Mouse (Mus musculus): ENCODE results near the gene Synpr. TPM values are rescaled to one million over a fixed set of nuclear protein-coding genes. Genes with fewer than 3 reads are reported as not detected.

Synpr gene
- polyA plus RNA-seq, 1 experiment from 2014 or later = 9.5 TPM

DNA sequence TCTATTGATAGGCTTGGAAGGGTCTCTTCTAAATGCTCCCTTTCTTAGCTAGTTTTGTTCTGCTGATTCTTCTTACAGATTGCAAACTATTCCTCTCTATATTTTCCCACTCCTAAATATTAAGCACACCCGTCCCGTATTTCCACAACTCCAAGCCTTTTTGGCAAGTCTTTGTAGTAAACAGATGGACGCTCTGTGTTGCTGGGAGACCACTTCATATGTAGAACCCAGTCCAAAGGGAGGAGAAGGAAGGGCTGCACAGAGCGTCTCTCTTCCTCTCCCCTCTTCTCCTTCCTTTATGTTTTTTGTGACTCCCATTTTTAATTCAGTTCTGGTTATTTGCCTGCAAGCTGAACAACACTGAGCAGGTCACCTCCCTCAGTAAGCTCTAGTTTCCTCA is 1.4 kb upstream of the Synpr start:
- no peaks in the 10 kb centered on the region for H3K9me3 ChIP-seq (ENCODE audit: control insufficient read depth, low read length)
- no peak overlapping the region for H3K4me2 ChIP-seq (ENCODE audit: low read depth)
- H3K4me3 ChIP-seq (ENCODE audit: low read depth, low read length) = no peak overlapping the region
- 0 out of 2 replicates have a peak, but pooled peaks cover 2% of the 10 kb centered on the region for H3K4me1 ChIP-seq (ENCODE audit: control insufficient read depth, insufficient read depth, low read length)
- ATAC-seq (ENCODE audit: insufficient read depth, low FRiP score, low TSS enrichment) = no peak
- no peaks in the 10 kb centered on the region for H3K36me3 ChIP-seq (ENCODE audit: control insufficient read depth, insufficient read depth, low read length)
- no peak overlapping the region for H3K27ac ChIP-seq (ENCODE audit: low read depth, low read length)
- 81% methylated on average over 4 of the region's 4 CpGs for WGBS
- no peaks in the 10 kb centered on the region for H3K27me3 ChIP-seq (ENCODE audit: control insufficient read depth, insufficient read depth, low read length)
- DNase-seq (ENCODE audit: low spot score) = no peak
- no peak overlapping the region for H3K9ac ChIP-seq (ENCODE audit: low read length)

DNA sequence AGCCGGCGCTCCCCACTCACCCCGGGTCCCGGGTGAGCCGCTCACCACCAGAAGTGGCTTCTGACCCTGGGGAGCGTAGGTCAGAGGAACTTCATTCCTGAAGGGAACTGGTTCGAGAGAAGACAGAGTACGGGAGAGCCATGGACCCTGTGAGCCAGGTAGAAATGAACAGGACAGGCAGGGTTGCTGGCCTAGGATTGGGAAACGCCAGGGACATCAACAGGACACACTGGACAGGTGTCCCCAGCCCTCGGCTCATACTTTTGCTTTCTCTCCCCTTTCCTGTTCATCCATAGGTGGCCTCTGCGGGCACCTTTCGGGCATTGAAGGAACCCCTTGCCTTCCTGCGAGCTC is 242 bp downstream of the Synpr start:
- Histone ChIP-seq H3K4me1 (ENCODE audit: control insufficient read depth, insufficient read depth, low read length) (0 out of 2 replicates have a peak, but pooled peaks cover 2% of the 10 kb centered on the region), H3K9me3 (ENCODE audit: control insufficient read depth, low read length) (no peaks in the 10 kb centered on the region), H3K4me2 (ENCODE audit: low read depth) (peak overlapping the region; percentile 62), H3K4me3 (ENCODE audit: low read depth, low read length) (peak overlapping the region; percentile 30), H3K36me3 (ENCODE audit: control insufficient read depth, insufficient read depth, low read length) (no peaks in the 10 kb centered on the region), H3K27ac (ENCODE audit: low read depth, low read length) (no peak overlapping the region), H3K9ac (ENCODE audit: low read length) (peak overlapping the region; percentile 35), H3K27me3 (ENCODE audit: control insufficient read depth, insufficient read depth, low read length) (no peaks in the 10 kb centered on the region)
- DNase-seq (ENCODE audit: low spot score) (no peak), ATAC-seq (ENCODE audit: insufficient read depth, low FRiP score, low TSS enrichment) (no peak)
- 14% methylated on average over 13 of the region's 13 CpGs for WGBS

DNA sequence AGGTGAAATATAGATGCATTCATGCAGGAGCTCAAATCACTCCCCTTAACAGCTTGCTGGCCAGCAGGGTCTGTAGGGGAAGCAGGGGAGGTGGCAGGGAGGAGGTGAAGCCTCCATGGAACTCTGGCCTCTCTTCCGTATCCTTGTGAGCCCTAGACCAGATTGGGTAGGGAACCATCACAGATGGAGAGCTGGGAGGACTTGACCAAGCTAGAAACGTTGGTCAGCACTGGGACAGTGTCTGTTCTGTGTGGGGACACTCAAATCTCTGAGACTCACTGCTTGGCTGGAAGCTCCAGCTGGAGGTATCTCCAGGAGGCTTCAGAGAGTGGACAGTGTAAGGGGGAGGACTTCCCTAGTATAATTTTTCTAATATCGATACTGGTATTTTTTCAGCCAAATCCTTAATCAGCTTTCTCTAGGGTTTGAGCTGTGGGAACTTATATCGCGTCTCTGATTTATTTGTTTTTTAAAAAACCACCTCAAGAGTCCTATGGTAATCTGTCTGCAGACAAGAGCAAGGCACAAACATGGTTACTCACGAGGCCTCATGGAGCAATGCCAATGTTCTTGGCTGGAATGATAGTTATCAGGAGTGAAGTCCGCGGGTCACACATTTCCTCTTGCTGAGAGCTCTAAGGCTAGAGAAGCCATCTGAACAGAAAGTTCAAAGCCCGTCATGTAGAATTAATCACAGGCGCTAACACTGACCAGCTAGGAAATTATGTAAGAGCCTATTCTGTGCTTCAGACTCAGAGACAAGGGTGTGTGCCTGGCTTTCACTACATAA is 956 bp downstream of the Synpr start:
- ATAC-seq (ENCODE audit: insufficient read depth, low FRiP score, low TSS enrichment) (no peak), DNase-seq (ENCODE audit: low spot score) (no peak)
- 83% methylated on average over 10 of the region's 10 CpGs for WGBS
- Histone ChIP-seq H3K4me2 (ENCODE audit: low read depth) (no peak overlapping the region; the same call in 1 of the 2 replicates), H3K4me1 (ENCODE audit: control insufficient read depth, insufficient read depth, low read length) (0 out of 2 replicates have a peak, but pooled peaks cover 2% of the 10 kb centered on the region), H3K27ac (ENCODE audit: low read depth, low read length) (no peak overlapping the region), H3K36me3 (ENCODE audit: control insufficient read depth, insufficient read depth, low read length) (no peaks in the 10 kb centered on the region), H3K4me3 (ENCODE audit: low read depth, low read length) (no peak overlapping the region), H3K9me3 (ENCODE audit: control insufficient read depth, low read length) (no peaks in the 10 kb centered on the region), H3K9ac (ENCODE audit: low read length) (no peak overlapping the region), H3K27me3 (ENCODE audit: control insufficient read depth, insufficient read depth, low read length) (no peaks in the 10 kb centered on the region)

DNA sequence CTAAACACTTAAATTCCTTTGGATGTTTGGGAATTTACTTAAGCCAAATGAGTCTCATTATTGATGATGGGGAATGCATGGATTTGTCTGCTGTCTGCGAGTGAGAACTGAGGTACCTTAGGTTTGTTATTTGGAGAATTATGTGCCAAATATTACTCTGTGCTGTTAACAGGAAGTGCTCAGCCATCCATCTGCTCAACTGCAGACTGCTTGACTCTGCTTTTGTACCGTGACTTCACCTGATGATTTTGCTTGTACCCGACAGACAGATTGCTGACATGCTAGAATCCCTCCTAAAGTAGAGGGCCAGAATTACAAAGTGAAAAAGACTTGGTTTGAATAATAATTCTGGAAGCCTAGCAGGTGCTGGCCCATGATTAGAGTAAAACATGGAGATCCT is 9.6 kb downstream of the Synpr start:
- H3K4me3 ChIP-seq (ENCODE audit: low read depth, low read length) = no peak overlapping the region
- H3K36me3 ChIP-seq (ENCODE audit: control insufficient read depth, insufficient read depth, low read length) = no peaks in the 10 kb centered on the region
- no peaks in the 10 kb centered on the region for H3K9me3 ChIP-seq (ENCODE audit: control insufficient read depth, low read length)
- H3K9ac ChIP-seq (ENCODE audit: low read length) = no peak overlapping the region
- DNase-seq (ENCODE audit: low spot score) (no peak), ATAC-seq (ENCODE audit: insufficient read depth, low FRiP score, low TSS enrichment) (no peak)
- WGBS = 92% methylated on average over 3 of the region's 3 CpGs
- H3K27me3 ChIP-seq (ENCODE audit: control insufficient read depth, insufficient read depth, low read length) = no peaks in the 10 kb centered on the region
- H3K4me2 ChIP-seq (ENCODE audit: low read depth) = no peak overlapping the region
- H3K4me1 ChIP-seq (ENCODE audit: control insufficient read depth, insufficient read depth, low read length) = no peaks in the 10 kb centered on the region
- H3K27ac ChIP-seq (ENCODE audit: low read depth, low read length) = no peak overlapping the region

DNA sequence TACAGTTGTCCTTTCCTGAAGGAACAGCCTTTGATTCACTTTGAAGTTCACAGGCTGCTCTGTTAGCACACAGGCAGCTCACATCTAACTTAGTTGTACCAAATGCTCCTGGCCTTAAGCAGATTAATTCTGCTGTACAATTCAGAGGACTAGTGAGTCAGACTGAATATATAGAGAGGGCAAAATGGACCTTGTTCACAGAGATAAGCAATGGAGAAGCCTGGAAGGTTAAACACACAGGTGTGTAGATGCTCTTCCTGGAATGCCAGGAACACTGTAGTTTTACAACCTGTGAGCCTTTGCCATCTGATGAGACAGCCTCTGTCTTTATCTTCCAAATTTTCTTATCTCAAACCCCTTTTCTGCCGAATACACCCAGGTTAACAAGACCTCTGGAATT is 29.7 kb downstream of the Synpr start:
- Histone ChIP-seq H3K9ac (ENCODE audit: low read length) (no peak overlapping the region), H3K36me3 (ENCODE audit: control insufficient read depth, insufficient read depth, low read length) (no peaks in the 10 kb centered on the region), H3K27me3 (ENCODE audit: control insufficient read depth, insufficient read depth, low read length) (no peaks in the 10 kb centered on the region), H3K9me3 (ENCODE audit: control insufficient read depth, low read length) (no peaks in the 10 kb centered on the region), H3K4me2 (ENCODE audit: low read depth) (no peak overlapping the region), H3K27ac (ENCODE audit: low read depth, low read length) (no peak overlapping the region), H3K4me1 (ENCODE audit: control insufficient read depth, insufficient read depth, low read length) (no peaks in the 10 kb centered on the region), H3K4me3 (ENCODE audit: low read depth, low read length) (no peak overlapping the region)
- ATAC-seq (ENCODE audit: insufficient read depth, low FRiP score, low TSS enrichment) = no peak
- 76% methylated on average over 1 of the region's 1 CpGs for WGBS
- no peak for DNase-seq (ENCODE audit: low spot score)

DNA sequence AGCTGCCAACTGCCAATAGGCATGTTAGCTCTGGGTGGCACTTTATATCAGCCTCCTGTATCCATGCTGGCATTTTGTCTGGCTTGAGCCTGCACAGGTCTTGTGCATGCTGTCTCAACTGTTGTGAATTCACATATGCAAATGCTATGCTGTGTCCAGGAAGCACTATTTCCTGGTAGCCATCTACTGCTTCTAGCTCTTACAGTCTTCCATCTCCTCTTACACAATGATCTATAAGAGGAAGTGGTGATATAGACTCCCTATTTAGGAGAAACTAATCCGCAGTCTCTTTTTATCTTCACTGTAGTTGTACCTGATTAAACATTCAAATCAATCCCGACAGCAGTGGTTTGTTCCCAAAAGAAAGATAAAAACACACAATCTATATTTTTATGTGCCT is 43.9 kb downstream of the Synpr start:
- Histone ChIP-seq H3K27me3 (ENCODE audit: control insufficient read depth, insufficient read depth, low read length) (no peaks in the 10 kb centered on the region), H3K9me3 (ENCODE audit: control insufficient read depth, low read length) (no peaks in the 10 kb centered on the region), H3K27ac (ENCODE audit: low read depth, low read length) (no peak overlapping the region), H3K4me3 (ENCODE audit: low read depth, low read length) (no peak overlapping the region), H3K4me1 (ENCODE audit: control insufficient read depth, insufficient read depth, low read length) (no peaks in the 10 kb centered on the region), H3K9ac (ENCODE audit: low read length) (no peak overlapping the region), H3K36me3 (ENCODE audit: control insufficient read depth, insufficient read depth, low read length) (no peaks in the 10 kb centered on the region), H3K4me2 (ENCODE audit: low read depth) (no peak overlapping the region)
- 88% methylated on average over 2 of the region's 2 CpGs for WGBS
- ATAC-seq (ENCODE audit: insufficient read depth, low FRiP score, low TSS enrichment) (no peak), DNase-seq (ENCODE audit: low spot score) (no peak)

DNA sequence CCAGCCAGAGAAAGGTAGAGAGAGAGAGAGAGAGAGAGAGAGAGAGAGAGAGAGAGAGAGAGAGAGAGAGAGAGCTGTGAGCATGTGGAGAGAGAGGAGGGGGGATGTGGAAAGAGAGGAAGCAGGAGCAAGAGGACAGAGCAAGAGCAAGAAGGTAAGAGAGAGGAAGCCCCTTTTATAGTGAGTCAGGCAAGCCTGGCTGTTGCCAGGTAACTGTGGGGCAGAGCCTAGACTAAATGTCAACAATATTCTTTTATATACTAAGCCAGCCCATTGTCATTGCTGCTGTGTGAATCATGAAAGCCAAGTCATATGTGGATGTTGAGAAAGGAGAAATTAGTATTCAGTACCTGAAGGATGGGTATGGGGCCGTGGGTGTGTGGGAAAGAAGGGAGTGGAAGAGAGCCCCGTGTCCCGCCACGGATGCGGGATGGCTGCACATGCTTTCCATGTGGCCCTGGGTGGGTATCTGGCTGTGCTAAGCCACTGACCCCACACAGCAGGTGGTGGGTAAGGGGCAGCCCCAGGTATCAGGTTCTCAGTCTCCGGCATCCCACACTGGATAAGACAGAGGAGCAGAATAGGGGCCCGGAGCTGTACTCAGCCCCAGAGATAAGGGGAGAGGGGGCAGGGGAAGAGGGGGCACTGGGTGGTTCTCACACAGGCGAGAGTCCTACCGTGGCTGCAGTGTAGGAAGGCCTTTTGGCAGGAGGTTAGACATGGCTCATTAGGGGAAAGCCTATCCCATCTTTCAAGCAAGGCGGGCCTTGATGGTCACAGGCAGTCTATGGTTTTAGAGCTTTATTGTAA is 48.1 kb downstream of the Synpr start:
- Histone ChIP-seq H3K9me3 (ENCODE audit: control insufficient read depth, low read length) (no peaks in the 10 kb centered on the region), H3K36me3 (ENCODE audit: control insufficient read depth, insufficient read depth, low read length) (no peaks in the 10 kb centered on the region), H3K4me1 (ENCODE audit: control insufficient read depth, insufficient read depth, low read length) (no peaks in the 10 kb centered on the region), H3K27ac (ENCODE audit: low read depth, low read length) (no peak overlapping the region), H3K27me3 (ENCODE audit: control insufficient read depth, insufficient read depth, low read length) (no peaks in the 10 kb centered on the region), H3K4me2 (ENCODE audit: low read depth) (no peak overlapping the region), H3K9ac (ENCODE audit: low read length) (no peak overlapping the region), H3K4me3 (ENCODE audit: low read depth, low read length) (no peak overlapping the region)
- WGBS = 54% methylated on average over 10 of the region's 10 CpGs
- DNase-seq (ENCODE audit: low spot score) (no peak), ATAC-seq (ENCODE audit: insufficient read depth, low FRiP score, low TSS enrichment) (no peak; the same call in 1 of the 2 replicates)

DNA sequence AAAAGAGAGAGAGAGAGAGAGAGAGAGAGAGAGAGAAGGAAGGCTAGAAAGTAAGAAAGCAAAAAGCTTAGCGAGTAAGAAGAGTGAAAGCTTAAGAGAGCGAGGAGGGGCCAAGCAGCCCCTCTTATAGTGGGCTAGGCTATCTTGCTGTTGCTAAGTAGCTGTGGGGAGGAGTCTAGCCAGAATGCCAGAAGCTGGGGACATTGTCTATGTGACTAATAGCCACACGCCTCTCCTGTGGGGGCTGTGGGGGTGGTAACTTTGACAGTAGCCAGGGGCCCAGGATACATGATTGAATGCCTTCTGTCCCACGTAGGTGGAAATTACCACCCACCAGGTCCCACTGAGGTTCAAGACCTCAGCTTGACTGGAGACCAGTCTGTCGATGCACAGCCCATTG is 48.8 kb downstream of the Synpr start:
- H3K36me3 ChIP-seq (ENCODE audit: control insufficient read depth, insufficient read depth, low read length) = no peaks in the 10 kb centered on the region
- H3K27ac ChIP-seq (ENCODE audit: low read depth, low read length) = no peak overlapping the region
- no peak overlapping the region for H3K4me2 ChIP-seq (ENCODE audit: low read depth)
- no peaks in the 10 kb centered on the region for H3K9me3 ChIP-seq (ENCODE audit: control insufficient read depth, low read length)
- no peak for ATAC-seq (ENCODE audit: insufficient read depth, low FRiP score, low TSS enrichment)
- H3K4me1 ChIP-seq (ENCODE audit: control insufficient read depth, insufficient read depth, low read length) = no peaks in the 10 kb centered on the region
- DNase-seq (ENCODE audit: low spot score) = no peak
- H3K9ac ChIP-seq (ENCODE audit: low read length) = no peak overlapping the region
- no peaks in the 10 kb centered on the region for H3K27me3 ChIP-seq (ENCODE audit: control insufficient read depth, insufficient read depth, low read length)
- WGBS = 54% methylated on average over 5 of the region's 5 CpGs
- no peak overlapping the region for H3K4me3 ChIP-seq (ENCODE audit: low read depth, low read length)

DNA sequence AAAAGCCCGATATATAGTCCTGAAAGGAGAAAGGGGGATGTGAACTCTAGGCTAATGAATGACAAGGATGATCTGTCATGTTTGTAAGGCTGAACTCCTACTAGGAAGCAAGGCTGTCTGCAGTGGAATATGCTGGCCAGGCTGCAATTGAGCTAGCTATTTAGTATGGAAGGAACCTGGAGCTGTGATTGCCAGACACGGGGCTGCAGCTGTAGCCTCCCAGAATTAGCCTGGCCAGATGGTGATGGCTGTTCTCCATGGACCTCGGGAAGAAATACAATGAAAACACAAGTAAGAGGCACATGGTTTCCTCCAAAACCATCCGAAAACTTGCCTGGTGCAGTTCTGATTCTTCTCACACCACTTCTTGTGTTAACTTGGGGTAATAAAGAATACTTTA is 51.6 kb downstream of the Synpr start:
- DNase-seq (ENCODE audit: low spot score) (no peak), ATAC-seq (ENCODE audit: insufficient read depth, low FRiP score, low TSS enrichment) (no peak)
- 74% methylated on average over 4 of the region's 4 CpGs for WGBS
- Histone ChIP-seq H3K9ac (ENCODE audit: low read length) (no peak overlapping the region), H3K4me2 (ENCODE audit: low read depth) (no peak overlapping the region), H3K36me3 (ENCODE audit: control insufficient read depth, insufficient read depth, low read length) (no peaks in the 10 kb centered on the region), H3K27ac (ENCODE audit: low read depth, low read length) (no peak overlapping the region), H3K27me3 (ENCODE audit: control insufficient read depth, insufficient read depth, low read length) (no peaks in the 10 kb centered on the region), H3K4me3 (ENCODE audit: low read depth, low read length) (no peak overlapping the region), H3K4me1 (ENCODE audit: control insufficient read depth, insufficient read depth, low read length) (no peaks in the 10 kb centered on the region), H3K9me3 (ENCODE audit: control insufficient read depth, low read length) (no peaks in the 10 kb centered on the region)

Data from neural tube, embryonic 11.5 days (tissue).